Mouse (Mus musculus): ENCODE data around the gene Eml5.

The Eml5 gene

DNA sequence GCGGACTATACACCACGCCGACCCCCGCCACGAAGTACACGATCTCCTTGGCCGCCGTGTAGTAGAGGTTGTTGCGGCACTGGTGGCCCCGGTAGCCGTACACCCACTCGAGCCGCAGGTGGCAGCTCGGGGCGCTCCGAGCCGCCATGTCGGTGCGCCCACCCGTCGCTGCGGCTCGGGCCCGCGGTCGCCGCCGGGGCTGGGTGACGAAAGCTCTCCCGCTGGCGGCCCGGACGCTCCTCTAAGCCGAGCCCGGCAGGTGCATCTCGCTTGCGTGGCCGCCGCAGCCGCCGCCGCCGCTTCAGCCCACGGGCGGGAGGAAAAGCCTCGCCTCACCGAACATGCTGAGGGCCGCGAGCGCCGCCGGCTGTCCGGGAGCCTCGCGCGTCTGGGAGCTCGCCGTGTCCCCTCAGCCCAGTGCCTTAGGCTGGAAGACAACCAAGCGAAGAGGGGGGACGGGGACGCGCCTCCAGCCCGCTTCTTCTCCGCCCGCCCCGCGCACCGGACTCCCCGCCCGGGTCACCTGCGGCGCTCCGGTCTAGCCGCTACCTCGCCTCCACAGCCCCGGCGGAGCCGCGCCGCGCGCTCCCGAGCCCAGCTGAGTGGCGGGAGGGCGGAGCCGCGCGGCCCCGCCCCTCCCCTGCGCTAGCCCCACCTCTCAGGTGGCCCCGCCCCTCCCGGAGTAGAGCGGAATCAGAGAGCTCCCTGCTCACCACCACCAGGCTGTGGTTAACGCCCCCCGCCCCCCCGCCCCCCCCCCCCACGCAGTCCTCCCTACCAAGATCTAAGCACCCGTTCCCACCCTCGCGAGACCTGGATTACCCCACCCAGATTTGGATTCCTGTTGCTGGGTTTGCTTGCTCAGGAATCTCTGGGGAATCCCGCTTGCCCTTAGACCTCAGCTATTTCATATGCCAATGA lies at the start of gene Eml5:
Eml5 (minus strand) TSS at position 604 of the 921 bp plus-strand sequence.
- peak; percentile 65 to 66 for DNase-seq (ENCODE audit: low spot score in 2 of 2)

DNA sequence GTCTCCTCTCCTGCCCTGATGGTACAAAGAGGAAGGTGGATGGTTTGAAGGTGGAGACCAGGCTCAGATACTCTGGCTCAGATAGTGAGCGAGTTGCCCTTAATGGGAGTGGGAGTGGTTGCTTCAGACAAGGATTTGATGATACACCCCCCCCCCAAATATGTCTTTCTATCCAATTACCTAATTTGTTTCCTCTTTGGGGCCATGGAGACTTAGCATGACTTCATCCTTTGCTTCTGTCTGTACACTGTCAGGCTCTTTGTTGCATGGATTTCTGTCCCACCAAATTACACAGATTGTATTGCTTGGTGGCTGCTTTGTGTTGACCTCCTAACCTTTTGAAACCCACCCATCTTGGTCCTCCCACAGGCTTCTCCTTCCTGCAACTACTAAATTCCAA lies 31.6 kb upstream of the Eml5 start:
- DNase-seq (ENCODE audit: low spot score in 2 of 2) = no peak

DNA sequence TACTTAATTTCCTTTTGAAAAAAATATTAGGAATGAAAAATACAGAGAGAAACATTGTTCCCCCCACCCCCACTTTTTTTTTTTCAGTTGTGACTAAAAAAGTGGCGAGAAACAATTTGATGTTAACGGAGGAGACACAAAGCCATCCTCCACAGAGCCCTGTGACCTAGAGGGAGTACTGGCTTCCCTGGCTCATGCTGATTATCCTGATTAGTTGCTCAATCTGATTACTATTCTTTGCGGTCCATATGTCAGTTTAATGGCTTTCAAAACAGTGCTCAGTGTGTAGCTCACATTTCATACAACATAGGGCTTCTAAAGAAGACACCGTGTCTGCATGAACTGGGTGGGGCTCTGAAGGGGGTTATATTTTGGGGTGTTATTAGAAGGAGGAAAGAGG lies 31.2 kb upstream of the Eml5 start:
- no peak for DNase-seq (ENCODE audit: low spot score in 2 of 2)

DNA sequence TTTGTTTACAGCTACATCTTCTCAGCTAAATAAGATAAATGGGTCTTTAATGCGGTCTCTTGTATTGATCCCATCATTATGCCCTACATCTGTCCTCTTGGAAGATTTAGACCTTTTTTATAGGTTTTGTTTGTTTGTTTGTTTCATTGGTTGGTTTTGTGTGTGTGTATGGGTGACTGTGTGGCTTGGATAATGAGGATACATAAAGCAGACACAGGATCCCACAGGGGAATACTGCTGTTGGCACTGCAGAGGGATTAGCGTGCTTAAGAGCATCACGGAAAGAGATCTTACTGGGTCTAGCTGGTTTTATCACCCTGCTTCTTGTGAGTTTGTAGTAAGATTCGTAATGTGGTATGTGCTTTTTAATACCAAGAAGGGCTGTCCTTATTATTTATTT lies 29.9 kb upstream of the Eml5 start:
- no peak for DNase-seq (ENCODE audit: low spot score in 2 of 2)

DNA sequence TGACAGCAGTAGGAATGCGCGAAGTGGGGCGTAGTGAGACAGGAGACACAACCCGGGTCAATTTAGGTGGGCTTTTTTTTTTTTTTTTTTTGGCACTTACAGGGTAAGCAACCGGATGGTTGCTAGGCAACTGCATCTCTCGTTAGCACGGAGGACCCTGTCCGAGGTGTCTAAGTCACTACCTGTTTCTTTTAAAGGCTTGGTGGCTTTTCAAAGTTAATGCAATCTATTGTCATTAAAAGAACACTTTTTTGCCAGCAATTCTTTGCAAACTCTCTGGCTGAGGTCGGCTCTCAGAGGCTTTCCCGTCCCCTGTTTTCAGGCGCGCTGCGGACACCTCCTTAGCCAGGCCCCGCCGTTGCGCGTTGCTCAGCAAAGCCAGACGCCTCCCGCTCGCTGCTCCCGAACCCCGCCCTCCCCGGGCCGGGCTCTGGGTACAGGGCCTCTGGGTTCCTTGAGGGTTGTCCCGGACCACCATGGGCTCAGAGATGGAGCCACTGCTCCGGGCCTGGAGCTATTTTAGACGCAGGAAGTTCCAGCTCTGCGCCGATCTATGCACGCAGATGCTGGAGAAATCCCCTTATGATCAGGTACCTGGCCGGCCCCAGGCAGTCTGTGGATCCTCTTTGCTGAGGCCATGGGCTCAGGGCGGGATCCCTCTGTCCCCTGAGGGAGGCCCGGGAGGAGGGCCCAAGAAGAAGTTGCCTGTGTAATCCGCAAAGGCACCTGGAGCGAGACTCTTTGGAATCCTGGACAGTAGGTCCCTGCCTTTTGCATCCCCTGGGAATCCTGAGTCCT lies 19.1 kb upstream of the Eml5 start, which contains the start of gene Ttc8:
Ttc8 (plus strand) TSS at position 381 of the 798 bp plus-strand sequence.
- peak; percentile 81 to 83 for DNase-seq (ENCODE audit: low spot score in 2 of 2)

DNA sequence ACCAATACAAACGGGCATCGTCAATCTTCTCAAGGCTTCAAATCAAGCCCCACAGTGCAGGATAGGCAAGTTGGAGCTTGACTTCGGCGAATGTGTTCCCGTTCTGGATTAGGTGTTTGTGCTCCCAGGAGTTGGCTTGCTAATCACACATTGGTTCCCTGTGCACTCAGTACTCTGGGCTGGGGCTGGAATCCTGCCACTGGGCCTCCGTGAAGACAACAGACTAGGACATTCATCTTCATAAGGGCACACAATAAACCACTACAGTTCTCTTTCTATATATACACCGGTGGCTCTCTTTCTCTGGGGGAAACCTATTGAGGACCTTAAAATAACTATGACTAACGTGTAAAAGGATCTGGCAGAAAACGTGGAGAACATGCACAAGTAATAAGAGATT lies 8.8 kb upstream of the Eml5 start:
- DNase-seq (ENCODE audit: low spot score in 2 of 2) = no peak

DNA sequence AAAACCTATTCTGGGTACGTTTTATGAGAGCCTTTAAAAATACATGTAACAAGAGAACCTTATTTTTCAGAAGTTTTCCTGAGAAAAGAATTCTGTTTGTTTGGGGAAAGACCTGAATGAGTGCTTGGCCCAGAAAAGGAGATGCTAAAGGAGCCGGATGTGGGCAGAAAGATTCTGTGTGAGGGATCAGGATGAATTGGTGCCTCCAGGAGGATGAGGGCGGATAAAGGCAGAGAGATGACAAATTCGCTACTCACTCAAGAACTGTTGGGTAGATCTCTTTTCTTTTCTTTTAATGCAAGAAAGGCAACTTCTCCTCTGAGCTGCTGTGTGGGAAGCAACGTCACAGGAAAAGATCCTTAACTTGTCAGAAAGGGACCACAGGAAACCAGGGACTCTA lies 4.2 kb upstream of the Eml5 start:
- peak in 1 of 2 experiments; percentile 19 for DNase-seq (ENCODE audit: low spot score in 2 of 2)

DNA sequence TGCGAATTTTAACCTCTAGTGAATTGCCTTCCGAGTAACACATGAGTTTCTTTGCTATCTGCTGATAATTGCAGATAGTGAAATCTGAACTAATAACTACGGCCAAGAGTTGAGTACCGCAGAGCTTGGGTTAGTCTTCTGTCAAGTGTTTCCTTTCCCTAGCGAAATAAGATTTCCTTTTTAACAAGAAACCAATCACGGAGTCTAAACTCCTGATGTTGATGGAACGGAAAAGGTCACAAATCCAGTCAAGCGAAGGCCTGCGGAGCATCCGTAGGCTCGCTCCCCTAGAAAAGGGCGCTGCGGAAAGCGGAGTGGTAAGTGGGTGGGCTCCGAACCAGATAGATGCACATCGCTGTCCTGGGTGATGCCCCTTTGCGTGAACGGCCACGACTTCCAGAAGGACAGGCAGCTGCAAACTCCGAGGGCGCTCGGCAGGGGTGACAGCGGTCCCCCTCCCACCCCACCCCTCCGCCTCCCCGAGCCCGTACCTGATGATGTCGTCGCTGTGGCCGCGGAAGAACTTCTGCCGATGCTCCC lies 873 bp downstream of the Eml5 start:
- DNase-seq (ENCODE audit: low spot score in 2 of 2) = peak in 1 of 2 experiments; percentile 9

DNA sequence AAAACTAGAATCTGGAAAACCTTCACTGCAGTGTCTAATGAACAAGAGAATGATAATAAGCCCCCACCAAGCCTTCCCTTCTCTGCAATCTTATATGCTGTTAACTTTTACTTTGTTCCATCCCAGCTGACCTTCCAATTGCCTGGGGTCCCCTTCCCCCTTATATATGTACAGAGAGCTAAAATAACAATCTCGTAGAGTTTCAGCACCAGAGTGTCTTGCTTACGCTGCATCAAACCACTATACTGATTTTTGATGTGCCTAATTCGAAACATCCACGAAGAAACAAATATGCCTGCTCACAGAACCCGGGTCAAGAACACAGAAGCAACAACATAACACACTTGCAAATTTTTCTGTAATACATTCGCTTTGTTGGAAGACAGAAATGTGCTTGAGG lies 1.6 kb downstream of the Eml5 start:
- no peak for DNase-seq (ENCODE audit: low spot score in 2 of 2)

DNA sequence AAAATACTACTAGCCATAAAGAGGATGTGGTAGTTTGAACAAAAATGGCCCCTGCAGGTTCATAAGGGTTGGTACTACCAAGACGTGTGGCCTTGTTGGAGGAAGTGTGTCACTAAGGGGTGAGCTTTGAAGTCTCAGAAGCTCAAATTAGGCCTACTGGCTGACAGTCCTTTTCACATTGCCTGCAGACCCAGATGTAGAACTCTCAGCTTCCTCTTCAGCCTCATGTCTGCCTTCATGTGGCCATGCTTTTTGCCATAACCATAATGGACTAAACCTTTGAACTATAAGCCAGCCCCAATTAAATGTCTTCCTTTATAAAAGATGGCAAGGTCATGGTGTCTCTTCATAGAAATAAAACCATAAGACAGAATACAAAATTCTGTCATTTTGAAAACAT lies 4.5 kb downstream of the Eml5 start:
- no peak for DNase-seq (ENCODE audit: low spot score in 2 of 2)

DNA sequence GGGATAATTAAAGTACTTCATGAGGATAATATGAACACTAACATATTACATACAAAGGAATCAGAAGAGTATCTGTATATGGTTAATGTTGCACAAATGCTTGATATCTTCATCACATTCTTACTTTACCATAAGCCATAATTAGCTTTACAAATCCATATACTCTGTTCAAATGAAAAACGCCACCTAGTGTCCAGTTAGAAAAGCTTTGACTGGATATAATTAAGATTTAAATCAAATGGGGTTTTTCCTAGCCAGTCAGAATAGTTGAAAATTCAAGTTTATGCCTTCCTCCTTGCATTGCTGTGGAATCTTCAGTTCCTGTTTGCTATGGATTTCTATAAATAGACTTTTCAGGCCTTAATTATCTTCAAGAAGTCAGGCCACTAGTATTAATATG lies 16.8 kb downstream of the Eml5 start:
- no peak for DNase-seq (ENCODE audit: low spot score in 2 of 2)

DNA sequence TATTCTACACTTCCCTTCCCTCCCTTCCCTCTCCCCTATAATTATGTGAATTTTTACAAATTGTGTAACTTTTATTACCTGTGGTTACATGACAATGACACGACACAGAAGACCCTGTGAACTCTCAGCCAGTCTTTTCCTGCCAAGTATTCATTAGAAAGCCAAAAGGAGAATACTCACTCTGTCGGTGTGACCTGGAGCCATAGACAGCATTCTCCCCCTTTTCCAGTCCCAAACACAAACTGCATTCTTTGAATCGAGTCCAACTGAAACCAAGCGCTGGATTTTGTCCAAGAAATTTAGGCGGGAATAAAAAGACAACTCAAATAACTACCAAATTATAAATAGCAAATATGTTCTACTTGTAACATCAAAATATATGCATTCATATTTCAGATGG lies 19.5 kb downstream of the Eml5 start:
- DNase-seq (ENCODE audit: low spot score in 2 of 2) = no peak

DNA sequence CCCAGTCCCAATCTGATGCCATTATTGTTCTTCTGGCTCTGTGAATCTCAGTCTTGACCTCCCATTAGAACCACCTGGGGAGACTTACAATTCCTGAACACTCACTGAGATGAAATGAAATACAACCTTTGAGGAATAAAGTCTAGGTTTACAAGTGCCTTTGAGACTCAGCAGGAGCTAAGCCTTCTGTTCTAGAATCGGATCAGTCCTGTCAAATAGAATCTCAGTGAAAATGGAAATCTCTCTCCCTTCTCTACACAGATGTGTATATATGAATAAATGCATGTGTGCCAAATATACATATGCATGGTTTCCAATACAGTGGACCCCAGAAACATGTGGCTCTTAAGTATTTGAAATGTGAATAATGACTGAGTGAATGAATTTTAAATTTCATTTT lies 22.6 kb downstream of the Eml5 start:
- no peak for DNase-seq (ENCODE audit: low spot score in 2 of 2)

DNA sequence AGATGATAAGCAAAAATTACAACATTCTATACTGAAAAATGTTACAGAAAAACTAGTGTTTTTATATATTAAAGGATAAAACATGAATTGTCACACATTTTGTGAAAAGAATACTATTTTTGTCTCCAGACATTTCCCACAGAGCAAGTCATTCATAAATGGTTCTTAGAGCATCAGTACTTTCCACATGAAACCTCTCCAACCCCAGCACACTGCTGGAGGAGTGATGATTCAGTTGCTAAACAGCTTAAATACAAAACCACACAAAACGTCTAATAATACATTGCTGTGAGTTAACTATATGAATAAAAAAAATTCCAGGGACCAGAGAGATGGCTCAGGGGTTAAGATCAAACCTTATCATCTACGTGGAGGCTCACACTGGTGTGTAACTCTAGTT lies 26.1 kb downstream of the Eml5 start:
- DNase-seq (ENCODE audit: low spot score in 2 of 2) = no peak

DNA sequence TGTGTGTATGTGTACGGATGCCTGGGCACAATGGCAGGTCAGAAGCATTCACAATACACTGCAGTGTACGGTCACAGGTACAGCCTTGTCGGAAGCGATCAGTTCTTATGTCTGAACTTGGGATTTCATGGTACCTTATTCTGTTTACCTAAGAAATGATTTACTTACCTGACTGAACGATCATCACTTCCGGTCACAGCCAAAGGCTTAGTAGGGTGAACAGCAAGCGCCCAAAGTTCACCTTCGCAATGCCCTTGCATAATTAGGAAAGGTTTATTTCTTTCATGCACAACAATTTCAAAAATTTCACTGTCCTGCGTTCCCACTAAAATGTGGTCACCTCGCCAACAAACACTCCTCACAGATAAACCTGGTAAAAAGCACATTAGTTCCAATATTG lies 28.4 kb downstream of the Eml5 start:
- DNase-seq (ENCODE audit: low spot score in 2 of 2) = no peak

DNA sequence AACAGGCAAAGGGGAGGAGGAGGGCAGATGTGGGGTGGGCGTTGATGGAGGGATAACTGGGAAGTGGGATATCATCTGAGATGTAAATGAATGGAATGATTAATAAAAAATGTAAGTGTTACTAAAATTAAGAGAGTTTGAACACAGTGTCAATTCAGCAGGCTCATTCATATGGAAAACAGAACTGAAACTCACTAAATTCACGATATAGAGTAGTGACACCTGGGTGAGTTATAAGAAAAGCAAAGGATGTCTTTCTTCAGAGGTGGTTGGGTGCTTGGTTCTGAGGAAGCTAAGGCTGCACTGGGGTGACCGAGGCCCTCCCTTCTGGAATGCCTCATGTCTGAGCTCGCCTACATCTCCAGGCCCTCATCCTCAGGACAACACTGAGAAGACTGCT lies 37.8 kb downstream of the Eml5 start:
- DNase-seq (ENCODE audit: low spot score in 2 of 2) = no peak

DNA sequence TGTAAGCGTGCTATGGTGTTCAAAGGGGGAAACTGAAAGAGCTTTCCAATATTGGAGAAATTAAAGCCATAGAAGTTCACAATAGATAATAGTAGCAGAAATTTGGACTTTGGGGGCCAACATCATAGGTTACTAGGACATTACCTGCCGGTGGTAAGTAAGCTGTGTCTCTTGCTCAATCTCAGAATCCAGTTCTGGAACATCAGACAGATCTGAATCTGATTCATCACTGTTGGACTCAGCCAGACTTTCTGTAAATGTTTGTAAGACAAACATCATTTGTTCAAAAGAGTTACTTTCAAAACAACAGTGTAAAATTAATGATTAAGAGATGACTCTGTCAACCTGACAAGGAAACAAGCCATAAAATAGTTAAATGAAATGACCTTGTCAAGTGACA lies 41.0 kb downstream of the Eml5 start:
- no peak for DNase-seq (ENCODE audit: low spot score in 2 of 2)

DNA sequence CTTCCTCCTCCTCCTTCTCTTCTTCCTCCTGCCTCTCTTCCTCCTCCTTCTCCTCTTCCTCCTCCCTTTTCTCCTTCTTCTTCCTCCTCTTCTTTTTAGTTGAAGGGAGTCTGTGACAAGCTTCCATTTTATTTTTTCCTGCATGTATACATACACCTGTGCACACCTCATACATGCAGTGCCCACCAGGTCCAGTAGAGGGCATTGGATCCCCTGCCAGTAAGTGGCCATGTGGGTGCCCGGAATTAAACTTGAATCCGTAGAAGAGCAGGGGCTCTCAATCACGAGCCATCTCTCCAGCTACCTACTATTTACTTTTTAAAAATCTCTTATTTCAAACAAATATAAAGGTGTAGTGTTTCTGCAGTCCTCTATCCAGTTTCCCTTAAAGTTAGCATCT lies 50.5 kb downstream of the Eml5 start:
- peak; percentile 9 to 23 for DNase-seq (ENCODE audit: low spot score in 2 of 2)

DNA sequence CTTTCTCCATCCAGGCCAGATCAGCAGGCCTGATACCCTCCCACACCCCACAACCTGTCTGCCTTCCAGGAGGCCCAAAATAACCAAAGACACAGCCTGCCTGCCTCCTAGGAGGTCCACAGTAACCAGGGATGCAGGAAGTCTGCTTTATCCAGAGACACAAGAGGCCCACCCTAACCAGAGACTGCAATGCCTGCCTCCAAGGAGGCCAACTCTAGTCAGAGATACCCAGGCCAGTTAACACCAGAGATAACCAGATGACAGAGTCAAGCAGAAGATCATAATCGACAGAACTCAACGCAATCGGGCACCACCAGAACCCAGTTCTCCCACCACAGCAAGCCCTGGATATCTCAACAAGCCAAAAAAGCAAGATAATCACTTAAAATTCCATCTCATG lies 56.5 kb downstream of the Eml5 start:
- DNase-seq (ENCODE audit: low spot score in 2 of 2) = no peak

DNA sequence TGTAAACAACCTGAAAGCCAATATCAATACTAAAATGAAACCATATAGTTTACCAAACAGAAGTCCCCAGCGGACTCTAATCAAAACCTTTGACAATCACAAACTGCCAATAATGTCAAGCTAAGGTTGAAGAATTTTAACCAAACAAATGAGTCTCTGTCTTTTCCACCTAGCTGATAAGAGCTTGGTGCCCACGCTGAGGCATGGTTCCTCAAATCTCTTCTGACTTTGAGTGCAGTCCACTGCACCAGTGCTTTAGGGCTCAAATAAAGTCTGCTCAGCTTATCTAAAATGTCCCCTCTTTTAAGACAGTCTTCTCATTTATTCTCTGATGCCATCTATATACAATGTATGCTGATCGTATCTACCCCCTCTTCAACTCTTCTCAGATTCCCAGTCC lies 61.1 kb downstream of the Eml5 start:
- DNase-seq (ENCODE audit: low spot score in 2 of 2) = no peak

DNA sequence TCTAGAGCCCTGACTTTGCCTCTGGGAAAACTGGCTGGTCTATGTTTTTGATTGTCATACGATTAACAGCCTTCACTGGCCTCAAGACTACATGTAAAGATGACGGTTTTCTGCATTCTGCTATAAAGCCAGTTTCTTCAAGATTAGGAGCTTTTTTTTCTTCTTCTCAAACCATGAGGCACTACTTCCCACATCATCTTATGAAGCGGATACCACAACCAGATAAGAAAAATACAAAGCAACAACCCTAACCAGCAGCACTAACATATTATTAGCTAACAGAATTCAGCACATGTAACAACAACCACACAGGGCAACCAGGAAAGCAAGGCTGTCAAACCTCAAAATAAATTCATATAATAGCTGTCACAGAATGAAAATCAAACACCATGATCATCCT lies 63.3 kb downstream of the Eml5 start:
- no peak for DNase-seq (ENCODE audit: low spot score in 2 of 2)

DNA sequence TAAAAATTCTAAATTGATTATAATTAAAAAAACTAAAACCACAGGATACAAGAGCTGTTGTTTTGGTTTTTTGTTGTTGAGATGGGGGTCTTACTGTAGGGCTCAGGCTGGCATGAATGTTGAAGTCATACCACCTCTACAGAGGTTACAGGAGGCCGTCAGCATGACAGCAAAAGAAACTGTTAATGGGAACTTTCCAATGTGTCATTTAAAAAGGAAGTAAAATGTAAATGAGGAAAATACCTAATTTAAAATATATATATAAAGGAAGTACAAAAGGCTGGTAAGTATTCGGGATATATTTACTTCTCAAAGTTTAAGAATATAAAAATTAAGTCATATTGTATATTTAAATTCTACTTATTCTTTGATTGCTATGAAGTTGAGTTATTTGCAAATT lies 65.8 kb downstream of the Eml5 start:
- DNase-seq (ENCODE audit: low spot score in 2 of 2) = no peak

DNA sequence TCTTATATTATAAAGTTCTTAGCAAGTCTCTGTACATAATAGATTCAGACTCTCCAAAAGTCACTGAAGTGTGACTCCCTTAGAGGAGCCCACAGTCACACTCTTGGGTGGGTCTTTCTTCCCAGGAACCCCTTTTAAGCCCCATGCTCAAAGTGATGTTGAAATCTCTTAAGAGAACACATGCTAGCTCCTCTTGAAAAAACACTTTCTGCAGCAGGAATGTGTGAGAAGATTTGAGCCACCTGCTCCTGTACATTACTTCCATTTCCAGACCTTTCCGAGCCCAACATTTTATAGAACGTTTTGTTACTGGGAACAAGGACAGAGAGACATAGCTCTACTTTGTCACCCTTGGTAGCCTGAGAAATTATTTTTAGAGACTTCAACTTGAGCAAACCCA lies 66.4 kb downstream of the Eml5 start:
- DNase-seq (ENCODE audit: low spot score in 2 of 2) = no peak

Data from right cerebral cortex, postnatal 36 days (tissue).